Mouse (Mus musculus) hematopoietic stem cell, adult 5-6 weeks (primary cell): Measurements from ENCODE around the gene Uspl1. TPM values are rescaled to one million over a fixed set of nuclear protein-coding genes. Genes with fewer than 3 reads are reported as not detected.
"Not testable (repeated sequence)": the region's sequence is repeated elsewhere in the genome, so short reads cannot be mapped to it uniquely, and the experiment has no call there.

Experiments used
- ATAC-seq, 2 experiments: fragments of 125-278 bp in 1 of 2; replicated peaks in 1 of 2; 2 replicates each; pipeline ENCODE4 v1.8.0; 2016 to 2017; ENCODE audit warnings: inconsistent platforms in 2 of 2, mild to moderate bottlenecking in 2 of 2, moderate number of reproducible peaks in 2 of 2, low read depth in 1 of 2, moderate TSS enrichment in 1 of 2; ENCODE audit not compliant: low FRiP score in 2 of 2, poor library complexity in 2 of 2, severe bottlenecking in 2 of 2, insufficient read depth in 1 of 2, low TSS enrichment in 1 of 2
- total RNA-seq: library from RNA; stranded (forward); fragments of 172-1452, 232-1000 nt; gene quantifications from 2 replicates; pipeline ENCODE4 v1.2.3, GENCODE M21; 2017

Gene Uspl1
- 42.1 and 59.9 TPM in 2 replicates for total RNA-seq

GRCm38 (mm10) chr5:149184104-149184843 is at the start of gene Uspl1, which contains the start of gene Hmgb1:
Gene Uspl1, plus strand, starts transcription at chr5:149184350.
Gene Hmgb1, minus strand, starts transcription at chr5:149184489.
- peak; percentile 89 to 91 for ATAC-seq

GRCm38 (mm10) chr5:149134751-149135454 is 49.2 kb upstream of the Uspl1 start:
- no peak for ATAC-seq

GRCm38 (mm10) chr5:149135455-149136354 is 48.4 kb upstream of the Uspl1 start:
- ATAC-seq: no peak

GRCm38 (mm10) chr5:149136933-149137365 is 47.2 kb upstream of the Uspl1 start:
- ATAC-seq: peak; percentile 44 to 78

GRCm38 (mm10) chr5:149137447-149137846 is 46.7 kb upstream of the Uspl1 start:
- ATAC-seq: no peak

- not testable (repeated sequence) for ATAC-seq
Measured at GRCm38 (mm10) chr5:149138087-149138486, 46.1 kb upstream of the Uspl1 start.

- ATAC-seq: no peak
Measured at GRCm38 (mm10) chr5:149140336-149140735, 43.8 kb upstream of the Uspl1 start.

- not testable (repeated sequence) for ATAC-seq
Measured at GRCm38 (mm10) chr5:149141155-149141554, 43.0 kb upstream of the Uspl1 start.

GRCm38 (mm10) chr5:149143766-149144375 is 40.3 kb upstream of the Uspl1 start:
- ATAC-seq: no peak

GRCm38 (mm10) chr5:149146691-149147090 is 37.5 kb upstream of the Uspl1 start:
- no peak for ATAC-seq

- 0 out of 4 replicates have a peak, but pooled peaks of 1 of the 2 experiments have one; percentile 13 for ATAC-seq
Measured at GRCm38 (mm10) chr5:149147386-149148000, 36.7 kb upstream of the Uspl1 start.

- ATAC-seq: no peak
Measured at GRCm38 (mm10) chr5:149150882-149151281, 33.3 kb upstream of the Uspl1 start.

- ATAC-seq: no peak
Measured at GRCm38 (mm10) chr5:149152063-149152773, 31.9 kb upstream of the Uspl1 start.

- no peak for ATAC-seq
Measured at GRCm38 (mm10) chr5:149152774-149153155, 31.4 kb upstream of the Uspl1 start.

- no peak for ATAC-seq
Measured at GRCm38 (mm10) chr5:149156886-149157563, 27.1 kb upstream of the Uspl1 start.

GRCm38 (mm10) chr5:149159021-149159420 is 25.1 kb upstream of the Uspl1 start:
- no peak for ATAC-seq
